Mouse (Mus musculus) heart, adult 2 months (tissue): ENCODE data around the gene Zfp229. TPM values are rescaled to one million over a fixed set of nuclear protein-coding genes. Genes with fewer than 3 reads are reported as not detected.
A peak's percentile ranks its signal among the peaks of the same experiment; 100 is the strongest.

ENCODE experiments used
- DNase-seq, 2 experiments: peaks; one replicate each; pipeline ENCODE4 v3.0.0; 2021
- H3K27ac ChIP-seq: fragments of 200-600 bp; 2 replicates; pipeline ENCODE4 v1.8.1; 2022
- H3K27me3 ChIP-seq: fragments of 200-500 bp; 2 replicates; pipeline ENCODE4 v1.6.1; 2012; ENCODE audit warnings: mild to moderate bottlenecking, low read length, inconsistent platforms, mixed read lengths; ENCODE audit not compliant: control insufficient read depth, insufficient read depth
- H3K36me3 ChIP-seq: fragments of 200-500 bp; 2 replicates; pipeline ENCODE4 v1.6.1; 2012; ENCODE audit warnings: low read length, inconsistent platforms; ENCODE audit not compliant: control insufficient read depth, insufficient read depth
- H3K4me1 ChIP-seq: fragments of 200-500 bp; 2 replicates; pipeline ENCODE4 v1.6.1; 2011; ENCODE audit warnings: low read length; ENCODE audit not compliant: control insufficient read depth, insufficient read depth
- H3K4me3 ChIP-seq: fragments of 200-600 bp; 2 replicates; pipeline ENCODE4 v1.8.1; 2022
- H3K79me2 ChIP-seq: fragments of 200-500 bp; replicated peaks from 2 replicates; pipeline ENCODE4 v1.6.1; 2012; ENCODE audit warnings: mild to moderate bottlenecking, inconsistent platforms, low read length, moderate library complexity, mixed read lengths; ENCODE audit not compliant: control insufficient read depth, insufficient read depth
- H3K9ac ChIP-seq: fragments of 200-500 bp; 2 replicates; pipeline ENCODE4 v1.6.1; 2012; ENCODE audit warnings: low read depth, mild to moderate bottlenecking, control low read depth, inconsistent platforms, low read length, mixed read lengths
- CTCF ChIP-seq: fragments of 200-600 bp; IDR thresholded peaks from 2 replicates; pipeline ENCODE4 v1.8.1; 2022; ENCODE audit warnings: antibody characterized with exemption, mild to moderate bottlenecking, moderate library complexity
- EP300 ChIP-seq: fragments of 200-500 bp; IDR thresholded peaks from 2 replicates; pipeline ENCODE4 v1.6.1; 2011; ENCODE audit warnings: low read depth, low read length, control low read depth; ENCODE audit not compliant: insufficient read depth
- POLR2A ChIP-seq: fragments of 200-500 bp; IDR thresholded peaks from 2 replicates; pipeline ENCODE4 v1.6.1; 2011; ENCODE audit warnings: mild to moderate bottlenecking, low read depth, low read length, control low read depth; ENCODE audit not compliant: insufficient read depth
- WGBS: fragments of 180-500 bp; shearing (Covaris S2); methylation state at CpG from one replicate; pipeline ENCODE4 v1.1.7; 2018; 5-methylcytosine and 5-hydroxymethylcytosine counted together
- intact Hi-C: fragments of 180-260 bp; cut with DNase I; formaldehyde crosslinking; loops from one replicate; pipeline ENCODE4 v1.15.1; 2025
- polyA plus RNA-seq: library from polyadenylated mRNA; depleted of rRNA; stranded (reverse); fragments of >200 nt; gene quantifications from 2 replicates; pipeline ENCODE4 v1.2.3, GENCODE M21; 2012
- total RNA-seq, 2 experiments: library from RNA; stranded (reverse); gene quantifications; 2 replicates each; pipeline ENCODE4 v1.2.3; 2021

Zfp229 gene
- total and polyA plus RNA-seq, 3 experiments: 1.5 to 5.9 (median 5.1) TPM

DNA sequence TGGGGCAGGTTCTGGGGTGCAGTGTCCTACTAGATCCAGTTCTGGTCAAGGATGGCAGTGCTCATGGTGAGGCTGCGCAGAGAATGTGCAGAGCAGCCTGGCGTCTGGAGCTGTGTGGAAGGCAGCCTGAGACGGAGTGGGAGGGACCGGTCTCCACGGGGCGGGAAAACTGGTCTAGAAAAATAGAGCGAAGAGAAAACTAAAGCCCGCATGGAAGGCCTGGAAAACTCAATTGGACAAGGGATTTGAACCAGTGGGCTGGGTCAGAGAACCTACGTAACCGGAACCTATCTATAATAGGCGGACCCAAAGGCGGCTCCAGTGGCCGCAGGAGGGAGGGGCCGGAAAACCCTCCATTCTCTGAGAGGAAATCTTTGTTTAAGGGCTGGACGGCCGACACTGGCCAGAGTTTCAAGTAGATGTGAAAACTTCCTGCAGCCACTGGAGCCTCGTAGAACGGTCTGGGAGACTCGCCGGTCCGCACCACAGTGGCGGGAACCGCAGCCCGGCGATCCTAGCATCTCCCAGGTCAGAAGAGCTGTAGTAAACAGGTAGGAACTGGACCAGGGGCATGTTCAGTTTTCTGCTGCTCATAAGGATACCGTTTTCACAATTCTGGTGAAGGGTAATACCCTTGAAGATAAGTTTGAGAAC, 23.1 kb upstream of the Zfp229 start, which contains the start of gene Zfp760:
TSS of gene Zfp760 (plus strand) at position 399 of the 654 bp plus-strand sequence.
- peak; percentile 86 to 91 for DNase-seq
- no peaks in the 10 kb centered on the region; the same call in none of the 2 replicates for H3K36me3 ChIP-seq
- 0 out of 2 replicates have a peak, but pooled peaks have one; percentile 41 for TF ChIP-seq EP300
- no peak for TF ChIP-seq CTCF
- TF ChIP-seq POLR2A: peak; percentile 82
- H3K27me3 ChIP-seq: no peaks in the 10 kb centered on the region
- intact Hi-C loops: loop anchor here (2.0 kb wide), 1 partner anchor 25 kb away; no protein-coding TSS in a partner anchor
- 3% methylated on average over 26 of the region's 26 CpGs for WGBS
- H3K4me3 ChIP-seq: peak within 1 kb of the TSS; percentile 65
- peak within 1 kb of the TSS; percentile 90 for H3K27ac ChIP-seq
- H3K79me2 ChIP-seq: no peaks in the 10 kb centered on the region
- peaks cover 2% of the 10 kb centered on the region for H3K4me1 ChIP-seq
- peak within 1 kb of the TSS; percentile 67 for H3K9ac ChIP-seq

DNA sequence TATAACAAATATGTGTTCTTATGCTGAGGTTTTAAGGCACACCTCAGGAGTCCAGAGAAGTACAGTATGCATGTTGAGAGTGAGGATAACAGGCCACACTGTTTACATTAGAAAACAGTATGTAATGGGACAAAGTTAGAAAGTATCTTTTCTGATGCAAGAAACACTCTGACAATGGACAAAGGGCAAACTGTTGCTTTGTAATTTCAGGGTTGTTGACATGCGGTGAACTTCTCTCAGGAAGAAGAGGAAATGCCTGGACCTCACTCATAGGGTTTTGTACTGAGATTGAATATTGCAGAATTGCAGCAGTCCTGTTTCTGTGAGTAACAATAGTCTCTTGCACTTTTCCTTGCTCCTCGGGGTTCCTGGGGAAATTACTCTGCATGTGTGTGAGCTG, 22.2 kb upstream of the Zfp229 start:
- no peak overlapping the region; the same call in 1 of the 2 replicates for H3K4me3 ChIP-seq
- no peaks in the 10 kb centered on the region for H3K27me3 ChIP-seq
- no peak for TF ChIP-seq CTCF
- TF ChIP-seq EP300: no peak
- TF ChIP-seq POLR2A: no peak
- no peak for DNase-seq
- peaks cover 2% of the 10 kb centered on the region for H3K4me1 ChIP-seq
- H3K27ac ChIP-seq: peak overlapping the region; percentile 90; the same call in 1 of the 2 replicates
- 32% methylated on average over 2 of the region's 2 CpGs for WGBS
- no peaks in the 10 kb centered on the region; the same call in none of the 2 replicates for H3K36me3 ChIP-seq
- no peak overlapping the region; the same call in 1 of the 2 replicates for H3K9ac ChIP-seq
- H3K79me2 ChIP-seq: no peaks in the 10 kb centered on the region
- intact Hi-C loops: no loop called here

DNA sequence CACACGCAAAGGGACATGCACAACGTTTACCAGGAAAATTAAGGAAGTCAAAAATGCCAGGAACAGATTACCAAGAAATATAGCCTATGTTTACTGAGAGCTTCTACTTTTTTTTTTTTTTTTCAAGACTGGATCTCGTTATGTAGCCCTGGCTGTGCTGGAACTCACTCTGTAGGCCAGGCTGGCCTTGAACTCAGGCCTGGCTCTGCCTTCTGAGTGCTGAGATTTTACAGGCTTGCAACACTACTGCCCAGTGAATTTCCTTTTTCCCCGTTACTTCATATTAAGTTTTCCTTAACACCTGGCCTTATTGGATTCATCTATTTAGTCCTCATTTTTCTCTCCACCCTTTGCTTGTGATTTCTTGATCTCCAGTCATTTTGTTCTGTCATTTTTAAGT, 2.5 kb downstream of the Zfp229 start:
- 83% methylated on average over 4 of the region's 4 CpGs for WGBS
- intact Hi-C loops: loop anchor here (2.0 to 10.0 kb wide), 2 partner anchors 26 to 232 kb away; partner anchors contain the start of genes Zfp760, Zfp942 and Zfp943
- TF ChIP-seq POLR2A (no peak), EP300 (no peak), CTCF (no peak)
- Histone ChIP-seq H3K4me3 (peak overlapping the region; percentile 56), H3K9ac (no peak overlapping the region), H3K27me3 (no peaks in the 10 kb centered on the region), H3K36me3 (peaks cover 4% of the 10 kb centered on the region), H3K4me1 (no peaks in the 10 kb centered on the region), H3K79me2 (no peaks in the 10 kb centered on the region; the same call in 1 of the 2 replicates), H3K27ac (peak overlapping the region; percentile 78)
- no peak for DNase-seq

DNA sequence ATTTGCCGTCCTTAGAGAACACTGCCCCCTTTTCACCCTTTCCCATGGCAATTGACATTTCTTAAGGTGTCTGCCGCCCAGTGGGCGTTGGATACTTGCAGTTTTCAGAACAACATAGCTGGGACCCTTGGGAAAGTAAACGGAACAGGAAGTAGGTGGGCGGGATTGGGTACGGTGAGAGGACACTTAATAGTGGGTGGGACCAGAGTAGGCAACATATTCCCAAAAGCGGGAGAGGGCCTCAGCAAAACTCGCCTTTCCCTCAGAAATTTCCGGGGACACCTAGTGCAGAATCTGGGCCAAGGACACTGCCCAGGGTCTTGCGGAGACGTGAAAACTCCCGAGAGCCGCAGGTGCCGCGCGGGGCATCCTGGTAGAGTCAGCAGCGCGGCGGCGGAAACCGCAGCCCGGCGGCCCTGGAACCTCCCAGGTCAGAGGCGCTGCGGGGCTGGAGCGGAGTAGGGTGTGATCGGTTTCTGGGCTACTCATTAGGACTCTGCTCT, 3.0 kb downstream of the Zfp229 start:
- Histone ChIP-seq H3K27ac (peak overlapping the region; percentile 78), H3K36me3 (peaks cover 4% of the 10 kb centered on the region), H3K9ac (peak overlapping the region; percentile 63), H3K79me2 (no peaks in the 10 kb centered on the region; the same call in 1 of the 2 replicates), H3K4me1 (no peaks in the 10 kb centered on the region), H3K27me3 (no peaks in the 10 kb centered on the region), H3K4me3 (peak overlapping the region; percentile 56)
- intact Hi-C loops: loop anchor here (2.0 to 10.0 kb wide), 2 partner anchors 27 to 231 kb away; partner anchors contain the start of genes Zfp760, Zfp942 and Zfp943
- TF ChIP-seq EP300 (0 out of 2 replicates have a peak, but pooled peaks have one; percentile 51), CTCF (peak; percentile 51), POLR2A (peak; percentile 63; the same call in 1 of the 2 replicates)
- DNase-seq: peak; percentile 83 to 86
- WGBS: under 1% methylated on average over 27 of the region's 27 CpGs

DNA sequence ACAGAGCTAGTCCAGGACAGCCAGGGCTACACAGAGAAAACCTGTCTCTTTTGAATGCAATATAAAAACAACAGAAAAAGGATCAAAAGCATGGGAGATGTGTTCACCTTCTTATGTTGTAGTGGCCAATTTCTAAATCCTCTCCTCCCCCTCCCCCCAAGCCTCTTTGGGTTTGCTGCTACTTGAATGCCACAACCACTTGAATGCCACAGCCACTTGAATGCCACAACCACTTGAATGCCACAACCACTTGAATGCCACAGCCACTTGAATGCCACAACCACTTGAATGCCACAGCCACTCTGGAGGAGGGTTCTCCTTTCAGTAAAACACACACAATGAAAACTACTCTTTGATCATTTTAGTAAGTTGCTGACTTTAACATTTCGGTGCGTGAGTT, 22.2 kb downstream of the Zfp229 start:
- WGBS: 56% methylated on average over 2 of the region's 2 CpGs
- Histone ChIP-seq H3K4me3 (no peak overlapping the region), H3K27me3 (no peaks in the 10 kb centered on the region), H3K36me3 (no peaks in the 10 kb centered on the region), H3K27ac (no peak overlapping the region), H3K9ac (no peak overlapping the region), H3K79me2 (no peaks in the 10 kb centered on the region), H3K4me1 (no peaks in the 10 kb centered on the region)
- intact Hi-C loops: no loop called here
- DNase-seq: no peak
- TF ChIP-seq POLR2A: no peak
- TF ChIP-seq CTCF: no peak
- no peak for TF ChIP-seq EP300

DNA sequence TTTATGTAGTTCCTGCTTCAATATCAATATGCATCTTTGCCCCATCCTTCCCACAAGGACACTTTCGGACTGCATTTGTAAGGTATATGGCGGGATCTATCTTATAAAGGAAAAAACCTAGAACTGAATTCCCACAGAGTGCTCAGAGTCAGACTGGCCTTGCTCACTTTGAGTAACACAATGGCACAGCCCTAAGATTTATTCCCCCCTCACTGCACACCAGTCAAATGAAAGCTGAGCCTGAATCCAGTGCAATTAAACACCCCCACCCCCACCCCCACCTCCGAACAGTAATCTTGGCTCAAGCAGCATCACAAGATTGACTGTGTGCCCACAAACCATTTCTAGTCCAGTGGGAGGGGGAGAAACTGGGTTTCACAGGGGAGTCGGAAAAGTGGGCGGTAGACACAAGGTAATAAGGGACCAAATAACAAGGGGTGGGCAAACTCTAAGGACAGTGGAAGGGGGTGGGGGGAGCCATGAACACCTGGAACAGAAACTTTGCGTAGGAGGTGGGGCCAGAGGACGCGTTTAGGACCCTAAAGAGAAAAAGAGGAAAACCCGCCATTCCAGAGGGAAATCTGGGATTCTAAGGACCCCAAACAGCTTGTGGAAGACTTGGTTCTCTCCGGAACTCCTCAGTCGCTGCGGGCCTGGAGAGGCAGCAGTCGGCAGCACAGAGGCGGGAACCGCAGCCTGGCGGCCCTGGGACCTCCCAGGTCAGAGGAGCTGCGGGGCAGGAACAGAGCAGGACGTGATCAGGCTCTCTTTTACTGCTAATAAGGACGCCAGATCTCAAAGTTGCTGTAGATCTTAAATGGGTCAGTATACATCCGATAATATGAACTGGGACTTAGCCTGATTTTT, 23.0 kb downstream of the Zfp229 start:
- Histone ChIP-seq H3K4me1 (no peaks in the 10 kb centered on the region), H3K4me3 (peak overlapping the region; percentile 22; the same call in 1 of the 2 replicates), H3K79me2 (no peaks in the 10 kb centered on the region), H3K27me3 (no peaks in the 10 kb centered on the region), H3K36me3 (no peaks in the 10 kb centered on the region), H3K27ac (no peak overlapping the region), H3K9ac (0 out of 2 replicates have a peak overlapping the region, but pooled peaks have one; percentile 6)
- no peak for DNase-seq
- no peak for TF ChIP-seq EP300
- no peak for TF ChIP-seq CTCF
- no peak for TF ChIP-seq POLR2A
- intact Hi-C loops: no loop called here
- 13% methylated on average over 20 of the region's 20 CpGs for WGBS
